Mouse (Mus musculus): ENCODE results near the gene Usf1. TPM values are rescaled to one million over a fixed set of nuclear protein-coding genes. Genes with fewer than 3 reads are reported as not detected.

Usf1 gene
- polyA plus RNA-seq, 1 experiment, result 70.1 TPM

GRCm38 (mm10) chr1:171425126-171425525, 14.0 kb downstream of the Usf1 start:
- H3ac ChIP-seq (ENCODE audit: control insufficient read depth, insufficient read length, low read depth), result no peak overlapping the region
- no peaks in the 10 kb centered on the region for H3K36me3 ChIP-seq (ENCODE audit: control insufficient read depth, insufficient read depth)
- H3K27me3 ChIP-seq (ENCODE audit: control insufficient read depth, insufficient read depth, insufficient read length), result no peaks in the 10 kb centered on the region
- no peak overlapping the region for H3K4me3 ChIP-seq (ENCODE audit: insufficient read depth, poor library complexity, severe bottlenecking)
- no peaks in the 10 kb centered on the region for H3K79me3 ChIP-seq (ENCODE audit: low read depth)
- H3K79me2 ChIP-seq (ENCODE audit: control insufficient read depth, insufficient read depth), result no peaks in the 10 kb centered on the region
- TF ChIP-seq CTCF (IDR thresholded peaks at IDR 0.05; ENCODE audit: control insufficient read depth, insufficient read depth, insufficient read length), result no peak

GRCm38 (mm10) chr1:171432158-171432557, 21.0 kb downstream of the Usf1 start:
- H3K79me2 ChIP-seq (ENCODE audit: control insufficient read depth, insufficient read depth), result no peaks in the 10 kb centered on the region
- no peaks in the 10 kb centered on the region for H3K27me3 ChIP-seq (ENCODE audit: control insufficient read depth, insufficient read depth, insufficient read length)
- no peaks in the 10 kb centered on the region for H3K36me3 ChIP-seq (ENCODE audit: control insufficient read depth, insufficient read depth)
- no peak for TF ChIP-seq CTCF (IDR thresholded peaks at IDR 0.05; ENCODE audit: control insufficient read depth, insufficient read depth, insufficient read length)
- no peak for TF ChIP-seq MAX (IDR thresholded peaks at IDR 0.05)
- TF ChIP-seq CEBPB (IDR thresholded peaks at IDR 0.05; ENCODE audit: low read depth), result no peak
- no peak for TF ChIP-seq USF1 (IDR thresholded peaks at IDR 0.05; ENCODE audit: low read depth)
- TF ChIP-seq FOSL1 (IDR thresholded peaks at IDR 0.05; ENCODE audit: insufficient read depth, low read length, poor library complexity, severe bottlenecking), result no peak
- no peak for TF ChIP-seq MYOD1 (IDR thresholded peaks at IDR 0.05; ENCODE audit: control insufficient read depth, insufficient read length, low read depth)
- no peak for TF ChIP-seq MYOG (IDR thresholded peaks at IDR 0.05; ENCODE audit: control insufficient read depth, extremely low read depth, insufficient read length)
- H3ac ChIP-seq (ENCODE audit: control insufficient read depth, insufficient read length, low read depth), result no peak overlapping the region
- H3K4me3 ChIP-seq (ENCODE audit: insufficient read depth, poor library complexity, severe bottlenecking), result no peak overlapping the region
- no peaks in the 10 kb centered on the region for H3K79me3 ChIP-seq (ENCODE audit: low read depth)

GRCm38 (mm10) chr1:171435288-171435814, 24.2 kb downstream of the Usf1 start:
- no peak for TF ChIP-seq FOSL1 (IDR thresholded peaks at IDR 0.05; ENCODE audit: insufficient read depth, low read length, poor library complexity, severe bottlenecking)
- TF ChIP-seq MAX (IDR thresholded peaks at IDR 0.05), result no peak
- no peak for TF ChIP-seq CEBPB (IDR thresholded peaks at IDR 0.05; ENCODE audit: low read depth)
- no peak for TF ChIP-seq CTCF (IDR thresholded peaks at IDR 0.05; ENCODE audit: control insufficient read depth, insufficient read depth, insufficient read length)
- no peak for TF ChIP-seq USF1 (IDR thresholded peaks at IDR 0.05; ENCODE audit: low read depth)
- no peak for TF ChIP-seq MYOD1 (IDR thresholded peaks at IDR 0.05; ENCODE audit: control insufficient read depth, insufficient read length, low read depth)
- Histone ChIP-seq H3ac (ENCODE audit: control insufficient read depth, insufficient read length, low read depth) (no peak overlapping the region), H3K27me3 (ENCODE audit: control insufficient read depth, insufficient read depth, insufficient read length) (no peaks in the 10 kb centered on the region), H3K4me3 (ENCODE audit: insufficient read depth, poor library complexity, severe bottlenecking) (no peak overlapping the region), H3K79me3 (ENCODE audit: low read depth) (no peaks in the 10 kb centered on the region), H3K79me2 (ENCODE audit: control insufficient read depth, insufficient read depth) (no peaks in the 10 kb centered on the region), H3K36me3 (ENCODE audit: control insufficient read depth, insufficient read depth) (no peaks in the 10 kb centered on the region)

- Histone ChIP-seq H3K27me3 (ENCODE audit: control insufficient read depth, insufficient read depth, insufficient read length) (no peaks in the 10 kb centered on the region), H3K36me3 (ENCODE audit: control insufficient read depth, insufficient read depth) (no peaks in the 10 kb centered on the region), H3K4me3 (ENCODE audit: insufficient read depth, poor library complexity, severe bottlenecking) (no peak overlapping the region), H3ac (ENCODE audit: control insufficient read depth, insufficient read length, low read depth) (no peak overlapping the region), H3K79me3 (ENCODE audit: low read depth) (no peaks in the 10 kb centered on the region), H3K79me2 (ENCODE audit: control insufficient read depth, insufficient read depth) (no peaks in the 10 kb centered on the region)
- TF ChIP-seq MAX (IDR thresholded peaks at IDR 0.05) (no peak), FOSL1 (IDR thresholded peaks at IDR 0.05; ENCODE audit: insufficient read depth, low read length, poor library complexity, severe bottlenecking) (no peak), CEBPB (IDR thresholded peaks at IDR 0.05; ENCODE audit: low read depth) (no peak), MYOD1 (IDR thresholded peaks at IDR 0.05; ENCODE audit: control insufficient read depth, insufficient read length, low read depth) (no peak), USF1 (IDR thresholded peaks at IDR 0.05; ENCODE audit: low read depth) (no peak), MYOG (IDR thresholded peaks at IDR 0.05; ENCODE audit: control insufficient read depth, extremely low read depth, insufficient read length) (no peak), CTCF (IDR thresholded peaks at IDR 0.05; ENCODE audit: control insufficient read depth, insufficient read depth, insufficient read length) (no peak)
Measured at GRCm38 (mm10) chr1:171435974-171436373, 24.9 kb downstream of the Usf1 start.

- Histone ChIP-seq H3K79me2 (ENCODE audit: control insufficient read depth, insufficient read depth) (no peaks in the 10 kb centered on the region), H3K27me3 (ENCODE audit: control insufficient read depth, insufficient read depth, insufficient read length) (no peaks in the 10 kb centered on the region), H3K79me3 (ENCODE audit: low read depth) (no peaks in the 10 kb centered on the region), H3ac (ENCODE audit: control insufficient read depth, insufficient read length, low read depth) (peak within 1 kb of the TSS; percentile 57), H3K4me3 (ENCODE audit: insufficient read depth, poor library complexity, severe bottlenecking) (peak within 1 kb of the TSS; percentile 31), H3K36me3 (ENCODE audit: control insufficient read depth, insufficient read depth) (no peaks in the 10 kb centered on the region)
- TF ChIP-seq MAX (IDR thresholded peaks at IDR 0.05) (no peak), CTCF (IDR thresholded peaks at IDR 0.05; ENCODE audit: control insufficient read depth, insufficient read depth, insufficient read length) (no peak), CEBPB (IDR thresholded peaks at IDR 0.05; ENCODE audit: low read depth) (no peak), MYOD1 (IDR thresholded peaks at IDR 0.05; ENCODE audit: control insufficient read depth, insufficient read length, low read depth) (no peak), MYOG (IDR thresholded peaks at IDR 0.05; ENCODE audit: control insufficient read depth, extremely low read depth, insufficient read length) (no peak), USF1 (IDR thresholded peaks at IDR 0.05; ENCODE audit: low read depth) (no peak), FOSL1 (IDR thresholded peaks at IDR 0.05; ENCODE audit: insufficient read depth, low read length, poor library complexity, severe bottlenecking) (no peak)
Measured at GRCm38 (mm10) chr1:171437264-171438013, 26.3 kb downstream of the Usf1 start, which contains the start of gene F11r. Gene F11r (plus strand): TSS chr1:171437535.
